Mouse (Mus musculus) intestine, postnatal 0 days (tissue): ENCODE results near the gene Mtss1l. TPM values are rescaled to one million over a fixed set of nuclear protein-coding genes. Genes with fewer than 3 reads are reported as not detected.

Experiments
- ATAC-seq: fragments of 200-750 bp; cut with Nextera tagmentation; 2 replicates; pipeline ENCODE4 v1.8.0; 2017; ENCODE audit warnings: mild to moderate bottlenecking, moderate TSS enrichment, moderate library complexity
- H3K27ac ChIP-seq: fragments of 300-500 bp; sonication (generic); 2 replicates; pipeline ENCODE4 v1.5.1; 2014; ENCODE audit warnings: mild to moderate bottlenecking, low read depth, low read length, moderate library complexity
- H3K27me3 ChIP-seq: fragments of 300-500 bp; sonication (generic); replicated peaks from 2 replicates; pipeline ENCODE4 v1.6.1; 2014; ENCODE audit warnings: low read length, mixed read lengths; ENCODE audit not compliant: control insufficient read depth, insufficient read depth
- H3K36me3 ChIP-seq: fragments of 300-500 bp; sonication (generic); 2 replicates; pipeline ENCODE4 v1.6.1; 2014; ENCODE audit warnings: mild to moderate bottlenecking, moderate library complexity; ENCODE audit not compliant: control insufficient read depth, insufficient read depth
- H3K4me1 ChIP-seq: fragments of 300-500 bp; sonication (generic); replicated peaks from 2 replicates; pipeline ENCODE4 v1.6.1; 2014; ENCODE audit warnings: antibody characterized with exemption, low read length, mixed read lengths; ENCODE audit not compliant: control insufficient read depth, insufficient read depth
- H3K4me2 ChIP-seq: fragments of 300-500 bp; sonication (generic); replicated peaks from 2 replicates; pipeline ENCODE4 v1.6.1; 2014; ENCODE audit warnings: low read depth, mild to moderate bottlenecking, moderate library complexity
- H3K4me3 ChIP-seq: fragments of 300-500 bp; sonication (generic); 2 replicates; pipeline ENCODE4 v1.5.1; 2014; ENCODE audit warnings: low read depth, low read length
- H3K9ac ChIP-seq: fragments of 300-500 bp; sonication (generic); 2 replicates; pipeline ENCODE4 v1.6.1; 2014; ENCODE audit warnings: mild to moderate bottlenecking, low read depth, low read length
- H3K9me3 ChIP-seq: fragments of 300-500 bp; sonication (generic); 2 replicates; pipeline ENCODE4 v1.6.1; 2016; ENCODE audit warnings: mixed run types; ENCODE audit not compliant: control insufficient read depth
- CTCF ChIP-seq: sonication (generic); IDR thresholded peaks from 2 replicates; pipeline ENCODE4 v1.5.1; 2016; ENCODE audit warnings: low read depth, mild to moderate bottlenecking, control low read depth, antibody characterized with exemption, moderate library complexity
- WGBS: fragments of 180-500 bp; shearing (Covaris S2); extraction: QIAGEN DNeasy Blood & Tissue Kit; methylation state at CpG from one replicate; pipeline ENCODE4 v1.1.7; 2014; 5-methylcytosine and 5-hydroxymethylcytosine counted together
- polyA plus RNA-seq: library from polyadenylated mRNA; unstranded; fragments of >200 nt; fragmentation: Nextera tagmentation; extraction: Ambion mirVana; gene quantifications from 2 replicates; pipeline ENCODE4 v1.2.1, GENCODE M21; 2015

Mtss1l gene
- polyA plus RNA-seq, 1 experiment from 2014 or later = 4.4 TPM

DNA sequence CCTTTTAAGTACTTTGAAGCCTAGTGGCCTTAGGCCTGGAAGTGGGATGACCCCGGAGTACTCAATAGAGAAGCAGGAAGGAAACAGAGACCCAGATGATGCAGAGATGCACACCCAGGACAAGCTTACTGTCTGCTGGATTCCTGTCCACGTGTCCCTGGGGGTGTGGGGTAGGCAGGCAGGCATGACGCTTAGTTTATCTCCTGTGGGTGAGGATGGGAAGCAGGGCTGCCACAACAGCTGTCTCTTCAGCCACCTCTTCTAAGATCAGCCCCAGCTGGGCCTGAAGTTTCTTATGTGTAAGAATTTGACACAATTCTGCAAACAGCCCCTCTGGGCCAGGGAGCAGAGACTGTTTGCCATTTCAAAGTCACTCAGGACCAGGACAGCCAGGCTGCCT, 42.3 kb upstream of the Mtss1l start:
- Histone ChIP-seq H3K27ac (no peak overlapping the region), H3K4me2 (no peak overlapping the region), H3K9me3 (no peaks in the 10 kb centered on the region), H3K4me1 (no peaks in the 10 kb centered on the region), H3K36me3 (peaks cover 37% of the 10 kb centered on the region), H3K4me3 (no peak overlapping the region), H3K27me3 (no peaks in the 10 kb centered on the region), H3K9ac (no peak overlapping the region)
- no peak for TF ChIP-seq CTCF
- WGBS = 77% methylated on average over 3 of the region's 3 CpGs
- no peak for ATAC-seq

DNA sequence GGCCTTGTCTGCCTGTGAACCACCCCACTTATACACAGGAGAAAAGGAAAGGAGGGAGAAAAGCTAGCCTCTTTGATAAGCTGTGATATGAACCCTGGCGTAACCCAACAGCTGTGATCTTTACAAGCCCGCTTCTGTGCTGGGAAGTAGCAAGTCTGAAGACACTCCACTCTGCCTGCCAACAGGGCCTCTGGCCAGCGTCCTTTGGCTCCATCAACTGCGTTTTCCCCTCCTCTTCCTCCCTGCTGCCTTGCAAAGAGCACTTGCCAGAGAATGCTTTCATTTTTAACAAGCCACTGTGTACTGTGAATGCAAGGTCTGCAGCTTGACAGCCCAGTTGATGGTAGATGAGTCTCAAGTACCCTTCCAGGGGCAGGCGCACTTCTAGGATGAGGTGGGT, 33.5 kb upstream of the Mtss1l start:
- Histone ChIP-seq H3K4me1 (0 out of 2 replicates have a peak, but pooled peaks cover 7% of the 10 kb centered on the region), H3K4me2 (no peak overlapping the region), H3K9ac (no peak overlapping the region), H3K4me3 (no peak overlapping the region), H3K9me3 (no peaks in the 10 kb centered on the region), H3K36me3 (peaks cover 39% of the 10 kb centered on the region), H3K27ac (no peak overlapping the region), H3K27me3 (no peaks in the 10 kb centered on the region)
- WGBS = 70% methylated on average over 5 of the region's 5 CpGs
- TF ChIP-seq CTCF = no peak
- ATAC-seq = no peak

DNA sequence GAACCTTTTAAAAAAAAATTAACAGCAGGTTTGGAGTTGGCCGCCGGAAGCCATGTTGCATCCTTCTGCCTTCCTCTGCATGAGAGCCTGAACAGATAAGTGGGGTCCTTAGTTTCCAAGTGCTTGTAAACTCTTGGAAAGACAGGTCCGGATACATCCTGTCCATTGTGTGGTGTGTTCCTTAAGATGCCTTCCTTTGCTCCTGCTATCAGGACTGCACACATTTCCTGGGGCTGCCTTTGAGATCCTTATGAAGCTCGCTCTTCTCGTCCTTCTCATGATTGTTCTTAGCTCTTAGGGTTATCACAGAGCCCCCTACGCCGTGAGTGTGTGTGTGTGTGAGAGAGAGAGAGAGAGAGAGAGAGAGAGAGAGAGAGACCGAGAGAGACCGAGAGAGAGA, 31.3 kb upstream of the Mtss1l start:
- peaks cover 25% of the 10 kb centered on the region for H3K36me3 ChIP-seq
- no peak for ATAC-seq
- WGBS = 82% methylated on average over 9 of the region's 9 CpGs
- no peak overlapping the region for H3K27ac ChIP-seq
- H3K4me2 ChIP-seq = no peak overlapping the region
- no peak overlapping the region for H3K4me3 ChIP-seq
- no peaks in the 10 kb centered on the region for H3K9me3 ChIP-seq
- 0 out of 2 replicates have a peak, but pooled peaks cover 7% of the 10 kb centered on the region for H3K4me1 ChIP-seq
- H3K9ac ChIP-seq = no peak overlapping the region
- no peak for TF ChIP-seq CTCF
- H3K27me3 ChIP-seq = no peaks in the 10 kb centered on the region

DNA sequence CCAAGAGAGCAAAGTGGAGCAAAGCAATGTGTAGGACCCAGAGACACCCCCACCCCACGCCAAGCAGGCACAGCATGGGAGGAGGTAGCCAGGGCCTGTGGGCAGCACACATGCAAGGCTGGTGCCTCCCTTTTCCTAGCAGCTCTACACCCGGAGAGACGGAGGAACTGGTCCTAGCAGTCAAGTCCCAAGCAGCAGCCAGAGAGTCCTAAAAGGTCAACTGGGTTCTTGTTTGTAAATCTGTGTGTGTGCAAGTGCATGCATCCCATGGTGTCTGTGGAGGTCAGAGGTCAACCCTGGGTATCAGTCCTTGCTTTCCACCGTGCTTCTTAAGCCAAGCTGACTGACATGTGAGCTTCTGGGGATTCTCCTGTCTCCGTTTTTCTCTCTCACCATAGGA, 27.1 kb upstream of the Mtss1l start:
- no peak for TF ChIP-seq CTCF
- no peak for ATAC-seq
- Histone ChIP-seq H3K4me3 (no peak overlapping the region), H3K9ac (no peak overlapping the region), H3K4me1 (no peaks in the 10 kb centered on the region), H3K36me3 (peaks cover 18% of the 10 kb centered on the region), H3K27ac (no peak overlapping the region), H3K27me3 (no peaks in the 10 kb centered on the region), H3K4me2 (no peak overlapping the region), H3K9me3 (no peaks in the 10 kb centered on the region)
- WGBS = 71% methylated on average over 5 of the region's 5 CpGs

DNA sequence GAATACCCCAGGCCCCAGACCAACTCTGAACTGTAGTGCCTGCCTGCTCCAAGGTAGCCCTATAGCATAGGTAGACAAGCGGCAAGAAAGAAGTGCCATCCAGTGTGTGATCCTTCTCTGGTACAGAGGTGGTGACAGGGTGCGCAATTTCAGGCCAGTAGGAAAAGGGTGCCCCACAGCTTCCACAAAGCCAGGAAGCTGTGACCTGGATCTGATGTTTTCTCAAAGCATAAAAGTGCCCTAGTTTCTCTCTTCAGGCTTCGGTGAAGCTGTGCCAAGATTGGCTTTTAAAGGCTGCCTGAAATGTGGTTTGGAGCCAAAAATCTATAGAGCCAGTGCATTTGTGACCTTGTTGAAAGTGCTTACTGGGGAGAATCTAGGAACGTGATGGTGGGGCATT, 26.4 kb upstream of the Mtss1l start:
- no peaks in the 10 kb centered on the region for H3K9me3 ChIP-seq
- H3K4me2 ChIP-seq = no peak overlapping the region
- H3K9ac ChIP-seq = no peak overlapping the region
- H3K4me1 ChIP-seq = no peaks in the 10 kb centered on the region
- H3K27me3 ChIP-seq = no peaks in the 10 kb centered on the region
- ATAC-seq = no peak
- H3K27ac ChIP-seq = no peak overlapping the region
- 83% methylated on average over 4 of the region's 4 CpGs for WGBS
- peaks cover 13% of the 10 kb centered on the region; the same call in 1 of the 2 replicates for H3K36me3 ChIP-seq
- TF ChIP-seq CTCF = no peak
- H3K4me3 ChIP-seq = no peak overlapping the region

DNA sequence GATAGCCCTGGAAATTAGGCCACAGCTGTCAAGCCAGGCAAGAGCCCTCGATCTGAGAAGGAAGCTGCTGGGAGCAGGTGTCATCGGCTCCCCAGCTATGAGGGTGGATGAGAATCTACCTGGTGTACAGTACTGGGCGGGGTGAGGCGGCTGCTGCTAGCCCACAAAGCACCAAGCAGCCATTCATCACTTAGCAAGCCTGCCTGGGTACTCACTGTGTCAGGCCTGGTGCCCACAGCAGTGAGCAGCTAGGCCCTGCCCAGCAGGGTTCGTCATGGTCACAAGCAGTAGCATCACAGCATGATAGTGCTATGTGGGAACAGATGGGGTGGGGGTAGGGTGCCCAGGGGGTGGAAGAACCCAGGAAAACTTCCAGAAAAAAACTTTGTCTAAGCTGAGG, 25.8 kb upstream of the Mtss1l start:
- H3K9me3 ChIP-seq = no peaks in the 10 kb centered on the region
- H3K4me3 ChIP-seq = no peak overlapping the region
- no peak for TF ChIP-seq CTCF
- no peak overlapping the region for H3K27ac ChIP-seq
- peaks cover 13% of the 10 kb centered on the region; the same call in 1 of the 2 replicates for H3K36me3 ChIP-seq
- no peak overlapping the region for H3K4me2 ChIP-seq
- H3K4me1 ChIP-seq = no peaks in the 10 kb centered on the region
- H3K9ac ChIP-seq = no peak overlapping the region
- no peak for ATAC-seq
- WGBS = 89% methylated on average over 5 of the region's 5 CpGs
- H3K27me3 ChIP-seq = no peaks in the 10 kb centered on the region

DNA sequence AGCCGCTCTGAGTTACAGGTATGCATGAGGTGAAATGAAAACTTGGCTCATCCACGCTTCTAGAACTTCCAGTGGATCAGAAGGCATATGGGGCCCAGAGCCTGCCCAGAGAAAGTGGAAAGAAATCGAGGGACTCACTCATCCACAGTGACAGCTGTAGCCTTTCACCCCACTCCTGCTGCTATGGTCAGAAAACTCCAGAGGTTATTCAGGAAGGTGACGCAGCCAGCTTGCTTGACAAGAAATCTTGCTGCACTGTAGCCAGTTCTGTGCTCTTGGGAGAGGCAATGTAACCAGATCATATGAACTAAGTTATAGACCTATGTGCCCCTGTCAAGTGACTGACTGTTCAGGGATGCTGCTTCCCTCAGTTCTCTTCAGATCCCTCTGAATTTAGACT, 25.2 kb upstream of the Mtss1l start:
- H3K4me2 ChIP-seq = no peak overlapping the region
- no peak for ATAC-seq
- no peaks in the 10 kb centered on the region for H3K27me3 ChIP-seq
- no peaks in the 10 kb centered on the region for H3K4me1 ChIP-seq
- H3K36me3 ChIP-seq = peaks cover 13% of the 10 kb centered on the region; the same call in 1 of the 2 replicates
- no peak overlapping the region for H3K27ac ChIP-seq
- H3K4me3 ChIP-seq = no peak overlapping the region
- no peak for TF ChIP-seq CTCF
- WGBS = 85% methylated on average over 4 of the region's 4 CpGs
- no peaks in the 10 kb centered on the region for H3K9me3 ChIP-seq
- H3K9ac ChIP-seq = no peak overlapping the region
